Mouse (Mus musculus) neural tube, embryonic 12.5 days (tissue): ENCODE measurements around the gene Gm5089. TPM values are rescaled to one million over a fixed set of nuclear protein-coding genes. Genes with fewer than 3 reads are reported as not detected.
"Not testable (repeated sequence)": the region's sequence is repeated elsewhere in the genome, so short reads cannot be mapped to it uniquely, and the experiment has no call there.

Source experiments
- ATAC-seq: fragments of 200-750 bp; cut with Nextera tagmentation; 2 replicates; pipeline ENCODE4 v1.8.0; 2017; ENCODE audit warnings: low read depth, mild to moderate bottlenecking, moderate TSS enrichment, moderate library complexity; ENCODE audit not compliant: low FRiP score
- H3K27ac ChIP-seq: fragments of 300-500 bp; sonication (generic); 2 replicates; pipeline ENCODE4 v1.5.1; 2016
- H3K27me3 ChIP-seq: fragments of 300-500 bp; sonication (generic); replicated peaks from 2 replicates; pipeline ENCODE4 v1.6.1; 2016; ENCODE audit warnings: mild to moderate bottlenecking
- H3K36me3 ChIP-seq: fragments of 300-500 bp; sonication (generic); 2 replicates; pipeline ENCODE4 v1.6.1; 2016; ENCODE audit warnings: mild to moderate bottlenecking
- H3K4me1 ChIP-seq: fragments of 300-500 bp; sonication (generic); 2 replicates; pipeline ENCODE4 v1.6.1; 2016
- H3K4me2 ChIP-seq: fragments of 300-500 bp; sonication (generic); replicated peaks from 2 replicates; pipeline ENCODE4 v1.6.1; 2016; ENCODE audit warnings: mild to moderate bottlenecking
- H3K4me3 ChIP-seq: fragments of 300-500 bp; sonication (generic); 2 replicates; pipeline ENCODE4 v1.5.1; 2016
- H3K9ac ChIP-seq: fragments of 300-500 bp; sonication (generic); 2 replicates; pipeline ENCODE4 v1.6.1; 2016; ENCODE audit warnings: mild to moderate bottlenecking
- H3K9me3 ChIP-seq: fragments of 300-500 bp; sonication (generic); 2 replicates; pipeline ENCODE4 v1.6.1; 2016; ENCODE audit warnings: mild to moderate bottlenecking
- WGBS: fragments of 180-500 bp; shearing (Covaris S2); methylation state at CpG from one replicate; pipeline ENCODE4 v1.1.7; 2016; 5-methylcytosine and 5-hydroxymethylcytosine counted together
- polyA plus RNA-seq: library from polyadenylated mRNA; unstranded; fragments of >200 nt; fragmentation: Nextera tagmentation; extraction: Ambion mirVana; gene quantifications from 2 replicates; pipeline ENCODE4 v1.2.1, GENCODE M21; 2016

Gene Gm5089
- polyA plus RNA-seq, 1 experiment from 2014 or later: 1.3 TPM

GRCm38 (mm10) chr14:122460226-122460625 lies 9.3 kb upstream of the Gm5089 start:
- H3K27ac ChIP-seq: no peak overlapping the region
- H3K36me3 ChIP-seq: no peaks in the 10 kb centered on the region
- peaks cover 44% of the 10 kb centered on the region for H3K27me3 ChIP-seq
- WGBS: 33% methylated on average over 5 of the region's 5 CpGs
- peaks cover 31% of the 10 kb centered on the region for H3K4me1 ChIP-seq
- no peak for ATAC-seq
- H3K9me3 ChIP-seq: no peaks in the 10 kb centered on the region
- no peak overlapping the region for H3K9ac ChIP-seq
- peak overlapping the region; percentile 28 for H3K4me2 ChIP-seq
- no peak overlapping the region for H3K4me3 ChIP-seq

DNA sequence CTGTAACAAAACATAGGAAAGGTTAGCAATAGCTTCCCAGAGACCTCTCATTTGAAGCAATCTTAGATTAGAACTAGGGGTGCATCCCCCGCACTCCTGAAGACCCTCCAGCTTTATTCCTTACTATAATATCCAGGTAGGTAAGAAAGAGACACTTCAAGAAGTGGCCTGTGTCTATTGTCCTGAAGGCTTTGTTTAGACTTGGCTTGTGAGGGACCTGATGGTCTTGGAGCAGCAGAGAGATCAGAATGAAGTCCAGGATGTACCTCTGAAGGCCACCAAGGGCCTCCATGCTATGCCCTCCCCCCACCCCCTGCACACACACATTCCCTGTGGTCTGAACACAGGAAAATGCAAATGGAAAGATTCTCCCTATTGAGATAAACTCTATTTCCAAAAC lies 8.9 kb upstream of the Gm5089 start:
- WGBS: 93% methylated on average over 1 of the region's 1 CpGs
- peaks cover 30% of the 10 kb centered on the region for H3K4me1 ChIP-seq
- peaks cover 44% of the 10 kb centered on the region for H3K27me3 ChIP-seq
- H3K4me2 ChIP-seq: peak overlapping the region; percentile 28
- H3K4me3 ChIP-seq: no peak overlapping the region
- no peaks in the 10 kb centered on the region for H3K36me3 ChIP-seq
- ATAC-seq: no peak
- no peaks in the 10 kb centered on the region for H3K9me3 ChIP-seq
- no peak overlapping the region; the same call in 1 of the 2 replicates for H3K9ac ChIP-seq
- no peak overlapping the region for H3K27ac ChIP-seq

- Histone ChIP-seq H3K4me1 (peaks cover 28% of the 10 kb centered on the region), H3K27me3 (peaks cover 42% of the 10 kb centered on the region)
- 80% methylated on average over 12 of the region's 12 CpGs for WGBS
- not testable (repeated sequence) for H3K9ac ChIP-seq, H3K36me3 ChIP-seq, H3K27ac ChIP-seq, H3K4me2 ChIP-seq, H3K4me3 ChIP-seq, H3K9me3 ChIP-seq, ATAC-seq
These were observed 8.4 kb upstream of the Gm5089 start for GRCm38 (mm10) chr14:122459332-122459731.

DNA sequence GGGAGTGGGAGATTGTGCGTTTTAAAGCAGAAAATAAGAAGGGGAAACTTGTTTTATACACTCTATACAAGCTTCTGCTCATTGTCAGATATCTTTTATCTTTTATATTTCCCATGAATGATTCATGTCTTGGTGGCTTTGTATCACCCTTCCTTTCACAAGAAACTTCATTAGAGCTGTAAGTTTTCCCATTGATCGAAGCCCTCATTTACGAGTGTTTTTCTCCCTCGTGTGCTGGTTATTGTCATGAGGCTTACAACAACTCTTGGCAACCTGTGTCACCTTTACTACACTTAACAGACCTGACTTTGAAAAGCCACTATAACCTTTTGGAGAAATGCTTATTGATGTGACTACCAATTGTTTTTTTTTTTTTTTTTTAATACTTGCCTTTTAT lies 4.6 kb upstream of the Gm5089 start:
- 20% methylated on average over 4 of the region's 4 CpGs for WGBS
- ATAC-seq: no peak
- Histone ChIP-seq H3K27ac (no peak overlapping the region), H3K4me1 (peaks cover 40% of the 10 kb centered on the region), H3K27me3 (peaks cover 38% of the 10 kb centered on the region), H3K9me3 (no peaks in the 10 kb centered on the region), H3K9ac (no peak overlapping the region), H3K4me3 (no peak overlapping the region), H3K36me3 (no peaks in the 10 kb centered on the region), H3K4me2 (no peak overlapping the region)

DNA sequence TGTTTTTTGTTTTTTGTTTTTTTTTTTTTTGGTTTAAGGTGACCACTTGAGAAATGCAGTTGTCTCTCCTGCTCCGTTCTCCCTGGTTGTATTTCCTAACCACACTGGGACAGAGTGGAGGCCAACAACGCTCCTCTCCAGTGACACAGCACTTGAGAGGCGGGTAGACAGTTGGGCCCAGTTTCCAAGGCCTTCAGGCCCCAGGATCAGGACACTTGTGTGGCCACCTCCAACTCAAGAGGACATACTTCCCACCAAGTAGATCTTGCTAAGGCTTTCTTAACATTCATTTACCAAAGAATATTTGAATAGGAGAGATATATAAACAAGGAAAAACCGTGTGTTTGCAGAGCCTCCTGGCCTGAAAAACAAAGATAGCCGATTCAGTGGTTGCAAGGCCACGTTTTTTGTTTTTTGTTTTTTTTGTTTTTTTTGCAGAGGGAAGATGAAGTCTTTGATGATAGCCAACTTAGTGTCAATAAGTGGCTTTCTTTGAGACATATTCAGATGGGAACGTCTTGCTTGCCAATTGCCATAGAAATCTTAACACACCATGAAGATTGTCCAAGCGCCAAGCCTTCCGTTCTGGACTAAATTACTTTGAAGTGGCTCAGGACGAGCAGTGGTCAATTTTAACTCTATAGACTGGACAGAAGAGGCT lies 4.1 kb upstream of the Gm5089 start:
- Histone ChIP-seq H3K27ac (no peak overlapping the region), H3K4me1 (peaks cover 46% of the 10 kb centered on the region), H3K9ac (no peak overlapping the region), H3K27me3 (peaks cover 39% of the 10 kb centered on the region), H3K36me3 (no peaks in the 10 kb centered on the region), H3K4me3 (no peak overlapping the region), H3K9me3 (no peaks in the 10 kb centered on the region), H3K4me2 (no peak overlapping the region)
- ATAC-seq: no peak
- WGBS: 20% methylated on average over 10 of the region's 10 CpGs

GRCm38 (mm10) chr14:122453996-122454738 lies 3.3 kb upstream of the Gm5089 start:
- 4% methylated on average over 12 of the region's 12 CpGs for WGBS
- ATAC-seq: peak; percentile 19; the same call in 1 of the 2 replicates
- H3K9ac ChIP-seq: no peak overlapping the region
- H3K4me3 ChIP-seq: no peak overlapping the region
- peak overlapping the region; percentile 48 for H3K4me2 ChIP-seq
- peaks cover 43% of the 10 kb centered on the region for H3K27me3 ChIP-seq
- no peaks in the 10 kb centered on the region for H3K36me3 ChIP-seq
- no peaks in the 10 kb centered on the region for H3K9me3 ChIP-seq
- no peak overlapping the region for H3K27ac ChIP-seq
- H3K4me1 ChIP-seq: peaks cover 49% of the 10 kb centered on the region

DNA sequence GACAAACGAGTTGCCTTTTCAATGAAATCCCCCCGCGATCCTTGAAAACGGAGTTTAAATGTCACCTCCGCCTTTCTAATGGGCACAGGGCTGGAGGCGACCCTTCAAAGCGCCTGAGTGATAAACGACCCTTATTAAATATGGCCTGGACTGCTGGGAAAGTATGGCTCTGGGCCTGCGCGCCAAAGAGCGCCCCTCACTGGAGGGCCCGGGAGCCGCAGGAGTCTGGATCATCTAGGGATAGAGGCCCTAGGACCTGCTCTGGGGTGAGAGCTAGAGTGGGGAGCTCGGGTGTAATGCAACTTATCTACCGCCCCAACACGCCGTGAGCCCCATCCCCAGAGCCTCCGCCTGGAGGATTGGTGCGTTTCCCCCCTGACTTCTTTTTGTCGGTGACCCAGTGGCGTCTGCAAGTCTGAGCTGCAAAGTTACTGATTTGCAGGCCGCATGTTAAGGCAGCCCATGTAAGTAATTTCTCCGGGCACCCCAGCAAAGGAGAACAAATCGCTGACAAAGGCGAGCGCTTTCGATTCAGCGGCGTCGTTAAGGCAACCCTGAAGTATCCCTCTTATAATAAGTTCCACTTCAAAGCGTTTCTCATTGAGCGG lies 2.6 kb upstream of the Gm5089 start:
- 3% methylated on average over 32 of the region's 32 CpGs for WGBS
- ATAC-seq: peak; percentile 79
- Histone ChIP-seq H3K27ac (no peak overlapping the region), H3K4me2 (peak overlapping the region; percentile 48), H3K4me1 (peaks cover 49% of the 10 kb centered on the region), H3K9ac (no peak overlapping the region), H3K36me3 (no peaks in the 10 kb centered on the region), H3K4me3 (no peak overlapping the region), H3K27me3 (peaks cover 47% of the 10 kb centered on the region), H3K9me3 (no peaks in the 10 kb centered on the region)

DNA sequence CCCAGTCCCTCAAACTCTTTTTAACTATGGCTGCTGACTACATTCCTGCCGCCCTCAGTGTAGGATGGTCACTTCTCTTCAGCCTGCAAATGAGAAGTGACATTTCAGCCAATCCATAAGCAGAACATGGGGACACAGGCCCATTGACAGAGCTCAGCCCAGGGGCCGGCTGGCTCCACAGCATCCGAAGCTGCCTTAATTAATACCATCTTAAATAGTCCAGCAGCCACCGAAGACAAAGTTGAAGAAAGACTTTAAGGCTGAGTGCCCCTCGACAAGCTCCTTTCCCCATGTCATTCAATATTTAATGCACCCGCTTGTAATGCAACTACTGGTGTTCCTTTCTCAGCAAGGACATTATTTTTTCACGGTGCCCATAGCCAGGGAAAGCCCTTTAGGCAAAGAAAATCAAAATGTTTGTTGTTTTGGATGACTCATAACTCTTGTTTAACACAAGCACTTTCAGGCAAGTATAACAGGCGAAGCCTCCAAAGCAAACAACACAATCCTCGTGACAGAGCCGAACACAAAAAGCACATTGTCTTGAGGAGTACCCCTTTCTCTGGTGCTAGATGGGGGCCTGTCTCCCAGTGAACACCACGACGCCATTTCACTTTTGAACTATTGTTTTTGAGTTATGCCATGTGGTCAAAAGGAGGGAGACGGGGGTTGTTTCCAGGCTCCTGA lies 1.9 kb upstream of the Gm5089 start:
- Histone ChIP-seq H3K27ac (no peak overlapping the region), H3K9ac (no peak overlapping the region), H3K27me3 (peaks cover 52% of the 10 kb centered on the region), H3K4me3 (no peak overlapping the region), H3K9me3 (no peaks in the 10 kb centered on the region), H3K4me1 (peaks cover 49% of the 10 kb centered on the region), H3K36me3 (no peaks in the 10 kb centered on the region), H3K4me2 (peak overlapping the region; percentile 48)
- WGBS: 7% methylated on average over 13 of the region's 13 CpGs
- peak; percentile 79 for ATAC-seq

GRCm38 (mm10) chr14:122451551-122452145 lies 733 bp upstream of the Gm5089 start:
- Histone ChIP-seq H3K4me2 (peak overlapping the region; percentile 72), H3K27ac (no peak overlapping the region), H3K9me3 (no peaks in the 10 kb centered on the region), H3K36me3 (no peaks in the 10 kb centered on the region), H3K9ac (no peak overlapping the region), H3K4me1 (peaks cover 49% of the 10 kb centered on the region), H3K4me3 (no peak overlapping the region), H3K27me3 (peaks cover 55% of the 10 kb centered on the region)
- ATAC-seq: no peak
- 48% methylated on average over 5 of the region's 5 CpGs for WGBS

GRCm38 (mm10) chr14:122449601-122450495 lies 1.1 kb downstream of the Gm5089 start:
- WGBS: 3% methylated on average over 29 of the region's 29 CpGs
- no peaks in the 10 kb centered on the region for H3K9me3 ChIP-seq
- peaks cover 57% of the 10 kb centered on the region for H3K27me3 ChIP-seq
- H3K9ac ChIP-seq: peak overlapping the region; percentile 57
- H3K27ac ChIP-seq: no peak overlapping the region; the same call in 1 of the 2 replicates
- 0 out of 2 replicates have a peak, but pooled peaks have one; percentile 0 for ATAC-seq
- H3K4me2 ChIP-seq: peak overlapping the region; percentile 72
- peaks cover 46% of the 10 kb centered on the region for H3K4me1 ChIP-seq
- peak overlapping the region; percentile 36 for H3K4me3 ChIP-seq
- no peaks in the 10 kb centered on the region for H3K36me3 ChIP-seq

- Histone ChIP-seq H3K9me3 (no peaks in the 10 kb centered on the region), H3K4me2 (no peak overlapping the region), H3K9ac (no peak overlapping the region), H3K27me3 (peaks cover 5% of the 10 kb centered on the region; the same call in 1 of the 2 replicates), H3K36me3 (no peaks in the 10 kb centered on the region), H3K4me3 (no peak overlapping the region), H3K27ac (no peak overlapping the region), H3K4me1 (no peaks in the 10 kb centered on the region)
- ATAC-seq: no peak
- WGBS: 66% methylated on average over 10 of the region's 10 CpGs
These were observed 14.1 kb downstream of the Gm5089 start for GRCm38 (mm10) chr14:122436850-122437249.
